Mouse (Mus musculus) CD4-positive, CD25-positive, alpha-beta regulatory T cell, adult 2 months (primary cell): Measurements from ENCODE around the gene Ptgs1.

Experiments
- DNase-seq: peaks from one replicate; pipeline ENCODE4 v3.0.0-alpha.2; 2012; ENCODE audit warnings: low read depth, low spot score

Ptgs1 gene

GRCm38 (mm10) chr2:36247964-36248363 lies 17.7 kb downstream of the Ptgs1 start:
- DNase-seq = no peak

GRCm38 (mm10) chr2:36251156-36251555 lies 20.9 kb downstream of the Ptgs1 start:
- DNase-seq = no peak

- DNase-seq = no peak
These were observed 22.3 kb downstream of the Ptgs1 start for GRCm38 (mm10) chr2:36252505-36252904.

- DNase-seq = no peak
These were observed 24.2 kb downstream of the Ptgs1 start for GRCm38 (mm10) chr2:36254445-36254844.

GRCm38 (mm10) chr2:36256931-36257330 lies 26.7 kb downstream of the Ptgs1 start:
- DNase-seq = no peak

GRCm38 (mm10) chr2:36259382-36259781 lies 29.2 kb downstream of the Ptgs1 start:
- no peak for DNase-seq

GRCm38 (mm10) chr2:36259798-36260540 lies 29.7 kb downstream of the Ptgs1 start:
- no peak for DNase-seq

- DNase-seq = no peak
These were observed 31.8 kb downstream of the Ptgs1 start for GRCm38 (mm10) chr2:36262025-36262424.

- no peak for DNase-seq
These were observed 39.2 kb downstream of the Ptgs1 start for GRCm38 (mm10) chr2:36269458-36269857.

GRCm38 (mm10) chr2:36270186-36270585 lies 40.0 kb downstream of the Ptgs1 start:
- no peak for DNase-seq

GRCm38 (mm10) chr2:36271085-36271484 lies 40.9 kb downstream of the Ptgs1 start:
- DNase-seq = no peak

- no peak for DNase-seq
These were observed 42.2 kb downstream of the Ptgs1 start for GRCm38 (mm10) chr2:36272288-36272950.

- DNase-seq = peak; percentile 53
These were observed 46.2 kb downstream of the Ptgs1 start for GRCm38 (mm10) chr2:36276454-36276853.

GRCm38 (mm10) chr2:36278760-36279159 lies 48.5 kb downstream of the Ptgs1 start:
- DNase-seq = no peak

- no peak for DNase-seq
These were observed 50.9 kb downstream of the Ptgs1 start for GRCm38 (mm10) chr2:36281138-36281537.

- no peak for DNase-seq
These were observed 52.1 kb downstream of the Ptgs1 start for GRCm38 (mm10) chr2:36282301-36282700.
